Mouse (Mus musculus): ENCODE measurements around the gene Cyb561. TPM values are rescaled to one million over a fixed set of nuclear protein-coding genes. Genes with fewer than 3 reads are reported as not detected.

Gene Cyb561
- polyA plus RNA-seq (2014; fragmentation: Nextera tagmentation; extraction: Ambion mirVana): 48.9 and 55.1 TPM in 2 replicates

DNA sequence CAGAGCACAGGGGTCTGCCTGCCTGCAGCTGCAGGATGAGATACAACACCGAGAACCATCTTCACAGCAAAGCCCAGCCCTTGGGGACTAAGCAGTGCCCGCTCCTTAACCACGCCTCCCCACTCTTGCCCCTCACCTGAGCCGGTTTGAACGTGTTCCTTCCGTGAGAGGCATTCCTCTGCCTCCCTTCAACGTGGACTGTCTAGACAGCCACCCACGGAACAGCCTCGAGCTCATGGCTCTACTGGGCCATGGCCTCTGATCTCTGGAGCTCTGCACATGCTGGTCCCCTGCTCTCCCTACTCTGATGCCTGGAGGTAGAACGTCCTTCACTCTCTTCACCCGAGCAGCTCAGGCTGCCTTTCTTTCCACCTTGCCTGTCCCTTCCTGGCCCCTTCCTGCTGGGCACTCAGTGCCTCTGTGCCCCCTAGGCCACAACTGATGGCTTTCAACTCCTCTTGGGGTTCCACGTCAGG, at the start of gene Cyb561:
Cyb561 (minus strand) TSS at position 426 of the 476 bp plus-strand sequence.
- no peak within 1 kb of the TSS for H3K4me3 ChIP-seq (replicated peaks; ENCODE audit: low read length)
- H3K4me1 ChIP-seq (replicated peaks; ENCODE audit: control insufficient read depth, insufficient read depth, low read length): no peaks in the 10 kb centered on the region
- DNase-seq (ENCODE audit: low spot score) (no peak), ATAC-seq (ENCODE audit: low FRiP score) (no peak)
- H3K27ac ChIP-seq: no peak within 1 kb of the TSS
- WGBS: 79% methylated on average over 12 of the region's 12 CpGs
- no peaks in the 10 kb centered on the region for H3K36me3 ChIP-seq (replicated peaks; ENCODE audit: control insufficient read depth, insufficient read depth)
- no peaks in the 10 kb centered on the region for H3K27me3 ChIP-seq (ENCODE audit: control insufficient read depth, insufficient read depth, low read length)
- H3K4me2 ChIP-seq (replicated peaks): no peak within 1 kb of the TSS
- no peaks in the 10 kb centered on the region for H3K9me3 ChIP-seq (ENCODE audit: control insufficient read depth, low read length)
- no peak within 1 kb of the TSS for H3K9ac ChIP-seq

DNA sequence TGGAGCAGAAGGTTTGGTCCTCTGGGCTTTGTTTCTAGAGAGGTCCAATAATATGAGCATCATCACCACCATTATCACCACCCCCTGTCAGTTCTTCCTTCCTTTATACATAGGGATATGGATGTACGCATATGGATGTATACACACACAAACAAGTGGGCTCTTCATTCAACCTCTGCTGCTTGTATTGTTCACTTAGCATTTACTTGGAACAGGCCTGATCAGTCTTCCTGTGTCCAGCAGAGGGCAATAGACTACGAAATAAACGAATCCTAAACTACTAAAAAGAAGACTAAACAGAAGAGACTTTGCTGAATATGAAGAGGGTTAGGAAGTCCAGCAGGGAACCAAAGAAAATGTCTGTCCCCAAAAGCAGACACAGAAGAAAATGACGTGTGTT, 48.6 kb upstream of the Cyb561 start:
- Histone ChIP-seq H3K9me3 (ENCODE audit: control insufficient read depth, low read length) (no peaks in the 10 kb centered on the region), H3K4me1 (replicated peaks; ENCODE audit: control insufficient read depth, insufficient read depth, low read length) (no peaks in the 10 kb centered on the region), H3K27me3 (ENCODE audit: control insufficient read depth, insufficient read depth, low read length) (no peaks in the 10 kb centered on the region), H3K4me3 (replicated peaks; ENCODE audit: low read length) (no peak overlapping the region), H3K36me3 (replicated peaks; ENCODE audit: control insufficient read depth, insufficient read depth) (no peaks in the 10 kb centered on the region), H3K4me2 (replicated peaks) (no peak overlapping the region), H3K27ac (no peak overlapping the region), H3K9ac (no peak overlapping the region)
- DNase-seq (ENCODE audit: low spot score) (peak; percentile 38), ATAC-seq (ENCODE audit: low FRiP score) (no peak)
- WGBS: 49% methylated on average over 4 of the region's 4 CpGs

DNA sequence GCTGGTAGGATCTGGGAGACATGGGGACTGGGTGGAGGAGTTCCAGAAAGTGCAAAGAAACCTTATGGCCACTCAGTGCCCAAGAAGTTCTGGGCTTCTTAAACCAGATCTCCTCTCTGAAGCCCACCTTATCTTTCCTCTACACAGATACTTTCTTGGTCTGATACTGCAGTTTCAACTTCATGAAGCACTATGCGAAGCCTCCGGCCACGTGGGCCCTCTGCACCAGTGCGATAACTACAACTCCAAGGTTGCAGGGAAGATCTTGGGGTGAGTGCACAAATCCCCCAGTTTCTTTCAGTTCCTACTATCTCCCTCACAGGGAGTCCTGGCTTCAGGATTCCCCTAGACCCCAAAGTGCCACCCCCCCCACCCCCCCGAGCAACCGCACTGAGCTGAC, 46.9 kb upstream of the Cyb561 start:
- DNase-seq (ENCODE audit: low spot score): no peak
- no peak for ATAC-seq (ENCODE audit: low FRiP score)
- WGBS: 99% methylated on average over 6 of the region's 6 CpGs

DNA sequence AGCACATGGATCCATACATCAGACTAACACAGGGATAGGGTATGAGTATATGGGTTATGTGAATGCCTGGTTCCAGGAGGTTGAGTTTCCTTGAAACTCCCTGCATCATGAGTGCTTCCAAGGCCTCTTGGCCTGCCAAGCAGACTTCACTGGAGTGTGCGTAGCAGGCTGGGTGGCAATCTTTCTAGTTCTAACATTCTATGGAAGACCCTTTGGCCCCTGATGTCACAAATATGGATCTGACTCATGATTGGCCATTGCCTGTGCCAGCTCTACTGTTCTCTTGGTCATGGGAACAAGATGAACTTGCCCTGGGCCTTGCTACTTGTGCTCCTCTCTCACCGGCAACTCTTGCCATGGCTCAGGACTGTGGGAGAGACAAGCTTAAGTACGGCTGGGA, 41.2 kb upstream of the Cyb561 start, which contains the start of gene Ace3:
Ace3 (plus strand) TSS at position 301 of the 400 bp plus-strand sequence.
- H3K36me3 ChIP-seq (replicated peaks; ENCODE audit: control insufficient read depth, insufficient read depth): no peaks in the 10 kb centered on the region
- no peaks in the 10 kb centered on the region for H3K9me3 ChIP-seq (ENCODE audit: control insufficient read depth, low read length)
- DNase-seq (ENCODE audit: low spot score) (no peak), ATAC-seq (ENCODE audit: low FRiP score) (no peak)
- no peak within 1 kb of the TSS for H3K4me3 ChIP-seq (replicated peaks; ENCODE audit: low read length)
- no peak within 1 kb of the TSS for H3K4me2 ChIP-seq (replicated peaks)
- H3K9ac ChIP-seq: no peak within 1 kb of the TSS
- 96% methylated on average over 3 of the region's 3 CpGs for WGBS
- no peak within 1 kb of the TSS for H3K27ac ChIP-seq
- no peaks in the 10 kb centered on the region for H3K27me3 ChIP-seq (ENCODE audit: control insufficient read depth, insufficient read depth, low read length)
- no peaks in the 10 kb centered on the region for H3K4me1 ChIP-seq (replicated peaks; ENCODE audit: control insufficient read depth, insufficient read depth, low read length)

More for the DNA sequence above, 46.9 kb upstream of the Cyb561 start:
- no peak overlapping the region for H3K27ac ChIP-seq
- H3K4me1 ChIP-seq (replicated peaks; ENCODE audit: control insufficient read depth, insufficient read depth, low read length): no peaks in the 10 kb centered on the region
- H3K9me3 ChIP-seq (ENCODE audit: control insufficient read depth, low read length): no peaks in the 10 kb centered on the region
- H3K27me3 ChIP-seq (ENCODE audit: control insufficient read depth, insufficient read depth, low read length): no peaks in the 10 kb centered on the region
- no peaks in the 10 kb centered on the region for H3K36me3 ChIP-seq (replicated peaks; ENCODE audit: control insufficient read depth, insufficient read depth)
- no peak overlapping the region for H3K4me2 ChIP-seq (replicated peaks)
- no peak overlapping the region for H3K4me3 ChIP-seq (replicated peaks; ENCODE audit: low read length)
- H3K9ac ChIP-seq: no peak overlapping the region

DNA sequence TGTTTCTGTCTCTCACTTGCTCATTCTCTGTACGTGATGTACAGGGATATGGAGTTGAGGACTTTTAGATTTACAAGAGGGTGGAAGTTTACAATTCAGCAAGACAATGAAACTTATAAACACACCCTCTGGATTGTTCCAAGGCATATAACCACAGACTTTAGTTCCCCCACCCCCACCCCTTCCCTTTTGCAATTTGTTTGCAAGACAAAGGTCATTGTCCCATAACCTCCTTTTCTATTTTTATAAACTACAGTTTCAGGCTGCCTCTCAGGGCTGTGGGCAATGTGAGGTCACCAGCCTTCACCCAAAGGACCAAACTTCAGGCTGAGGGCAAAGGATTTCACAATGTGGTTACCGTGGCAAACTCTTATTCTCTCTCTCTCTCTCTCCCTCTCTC, 37.1 kb upstream of the Cyb561 start:
- H3K9ac ChIP-seq: no peak overlapping the region
- DNase-seq (ENCODE audit: low spot score): no peak
- no peaks in the 10 kb centered on the region for H3K9me3 ChIP-seq (ENCODE audit: control insufficient read depth, low read length)
- no peaks in the 10 kb centered on the region for H3K4me1 ChIP-seq (replicated peaks; ENCODE audit: control insufficient read depth, insufficient read depth, low read length)
- H3K27ac ChIP-seq: no peak overlapping the region
- H3K36me3 ChIP-seq (replicated peaks; ENCODE audit: control insufficient read depth, insufficient read depth): no peaks in the 10 kb centered on the region
- no peak overlapping the region for H3K4me3 ChIP-seq (replicated peaks; ENCODE audit: low read length)
- H3K4me2 ChIP-seq (replicated peaks): no peak overlapping the region
- WGBS: 61% methylated on average over 2 of the region's 2 CpGs
- no peaks in the 10 kb centered on the region for H3K27me3 ChIP-seq (ENCODE audit: control insufficient read depth, insufficient read depth, low read length)
- no peak for ATAC-seq (ENCODE audit: low FRiP score)

DNA sequence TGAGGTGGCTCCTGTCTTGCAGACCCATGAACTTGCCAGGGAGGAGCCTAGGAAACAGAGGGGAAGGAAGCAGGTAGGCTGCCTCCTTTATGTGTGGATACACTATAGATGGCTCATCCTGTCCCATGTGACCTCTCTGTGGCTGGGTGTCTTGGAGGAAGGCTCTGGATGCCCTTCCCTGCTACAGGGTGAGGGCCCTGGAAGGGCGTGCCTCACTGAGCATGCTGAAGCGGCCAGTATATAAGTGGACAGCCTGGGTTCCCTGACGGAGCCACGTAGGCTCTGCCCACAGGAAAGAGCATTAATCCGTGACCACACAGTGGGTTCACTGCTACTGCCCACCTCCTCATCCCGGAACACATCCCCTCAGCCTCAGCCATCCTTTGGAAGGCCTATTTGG, 36.3 kb upstream of the Cyb561 start:
- H3K27me3 ChIP-seq (ENCODE audit: control insufficient read depth, insufficient read depth, low read length): no peaks in the 10 kb centered on the region
- no peaks in the 10 kb centered on the region for H3K36me3 ChIP-seq (replicated peaks; ENCODE audit: control insufficient read depth, insufficient read depth)
- H3K27ac ChIP-seq: no peak overlapping the region
- DNase-seq (ENCODE audit: low spot score) (no peak), ATAC-seq (ENCODE audit: low FRiP score) (no peak)
- WGBS: 85% methylated on average over 6 of the region's 6 CpGs
- H3K4me2 ChIP-seq (replicated peaks): no peak overlapping the region
- H3K9me3 ChIP-seq (ENCODE audit: control insufficient read depth, low read length): no peaks in the 10 kb centered on the region
- H3K4me1 ChIP-seq (replicated peaks; ENCODE audit: control insufficient read depth, insufficient read depth, low read length): no peaks in the 10 kb centered on the region
- H3K4me3 ChIP-seq (replicated peaks; ENCODE audit: low read length): no peak overlapping the region
- no peak overlapping the region for H3K9ac ChIP-seq

DNA sequence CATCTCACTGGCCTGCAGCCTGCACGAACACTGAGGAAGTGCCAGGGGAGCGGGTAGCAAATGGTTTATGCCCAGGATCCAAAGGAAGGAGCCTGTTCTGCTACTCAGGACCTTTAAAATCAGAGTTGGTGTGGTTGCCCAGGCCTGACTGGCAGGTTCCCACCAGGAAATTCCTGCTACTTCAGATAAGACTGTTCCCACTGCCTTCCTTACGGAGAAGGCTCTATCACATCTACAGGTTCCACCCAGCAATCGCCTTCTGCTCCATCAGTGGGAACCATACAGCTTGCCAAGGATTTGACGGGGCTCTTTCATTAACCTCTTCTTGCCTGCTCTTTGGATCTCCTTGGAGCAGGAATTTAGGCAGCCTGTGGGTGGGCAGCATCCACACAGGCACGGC, 34.3 kb upstream of the Cyb561 start:
- H3K27ac ChIP-seq: no peak overlapping the region

DNA sequence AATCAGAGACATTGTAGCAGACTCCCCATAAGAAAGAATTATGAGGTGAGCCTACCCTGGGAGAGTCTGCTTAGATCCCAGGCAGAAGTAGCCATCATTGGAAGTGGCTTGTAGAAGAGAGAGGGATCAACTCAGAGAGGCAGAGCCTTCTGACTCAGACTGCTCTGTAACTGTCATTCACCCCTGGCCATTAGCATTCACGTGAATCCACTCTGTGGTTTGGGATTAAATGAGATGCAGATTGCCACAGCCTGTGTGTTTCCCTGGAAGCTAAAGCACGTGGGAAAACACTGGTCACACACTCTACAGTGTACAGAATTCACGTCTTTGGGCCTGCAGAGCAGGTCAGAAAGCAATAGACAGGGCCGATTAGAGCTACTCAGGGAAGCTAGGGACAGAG, 31.3 kb upstream of the Cyb561 start:
- no peaks in the 10 kb centered on the region for H3K36me3 ChIP-seq (replicated peaks; ENCODE audit: control insufficient read depth, insufficient read depth)
- ATAC-seq (ENCODE audit: low FRiP score) (no peak), DNase-seq (ENCODE audit: low spot score) (no peak)
- no peak overlapping the region for H3K27ac ChIP-seq
- no peaks in the 10 kb centered on the region for H3K9me3 ChIP-seq (ENCODE audit: control insufficient read depth, low read length)
- H3K9ac ChIP-seq: no peak overlapping the region
- H3K4me1 ChIP-seq (replicated peaks; ENCODE audit: control insufficient read depth, insufficient read depth, low read length): no peaks in the 10 kb centered on the region
- H3K4me3 ChIP-seq (replicated peaks; ENCODE audit: low read length): no peak overlapping the region
- no peaks in the 10 kb centered on the region for H3K27me3 ChIP-seq (ENCODE audit: control insufficient read depth, insufficient read depth, low read length)
- H3K4me2 ChIP-seq (replicated peaks): no peak overlapping the region
- 53% methylated on average over 4 of the region's 4 CpGs for WGBS

More for the DNA sequence above, 34.3 kb upstream of the Cyb561 start:
- Histone ChIP-seq H3K9ac (no peak overlapping the region), H3K4me1 (replicated peaks; ENCODE audit: control insufficient read depth, insufficient read depth, low read length) (no peaks in the 10 kb centered on the region), H3K36me3 (replicated peaks; ENCODE audit: control insufficient read depth, insufficient read depth) (no peaks in the 10 kb centered on the region), H3K27me3 (ENCODE audit: control insufficient read depth, insufficient read depth, low read length) (no peaks in the 10 kb centered on the region), H3K4me3 (replicated peaks; ENCODE audit: low read length) (no peak overlapping the region), H3K4me2 (replicated peaks) (no peak overlapping the region), H3K9me3 (ENCODE audit: control insufficient read depth, low read length) (no peaks in the 10 kb centered on the region)
- 76% methylated on average over 6 of the region's 6 CpGs for WGBS
- ATAC-seq (ENCODE audit: low FRiP score) (no peak), DNase-seq (ENCODE audit: low spot score) (no peak)

DNA sequence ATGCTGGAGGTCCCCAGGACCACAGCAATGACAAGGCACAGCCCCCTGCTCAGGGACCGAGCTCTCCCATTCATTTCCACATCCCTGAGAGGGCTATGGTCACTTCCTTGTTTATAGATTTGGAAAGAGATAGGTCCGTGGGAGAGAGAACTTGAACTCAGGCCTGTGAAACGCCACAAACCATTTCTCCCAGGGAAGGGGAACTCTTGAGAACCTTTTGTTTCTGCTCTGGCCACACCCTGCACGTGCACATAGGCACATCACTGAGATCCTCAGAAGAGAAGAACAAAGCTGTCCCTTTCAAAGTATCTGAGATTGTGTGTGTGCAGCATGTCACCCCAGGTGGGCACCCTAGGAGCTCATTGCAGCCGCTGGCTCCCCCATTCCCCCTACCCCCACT, 25.5 kb upstream of the Cyb561 start:
- Histone ChIP-seq H3K4me1 (replicated peaks; ENCODE audit: control insufficient read depth, insufficient read depth, low read length) (no peaks in the 10 kb centered on the region), H3K27me3 (ENCODE audit: control insufficient read depth, insufficient read depth, low read length) (no peaks in the 10 kb centered on the region), H3K4me3 (replicated peaks; ENCODE audit: low read length) (no peak overlapping the region), H3K4me2 (replicated peaks) (no peak overlapping the region), H3K9me3 (ENCODE audit: control insufficient read depth, low read length) (no peaks in the 10 kb centered on the region), H3K27ac (no peak overlapping the region), H3K9ac (no peak overlapping the region), H3K36me3 (replicated peaks; ENCODE audit: control insufficient read depth, insufficient read depth) (no peaks in the 10 kb centered on the region)
- 69% methylated on average over 5 of the region's 5 CpGs for WGBS
- ATAC-seq (ENCODE audit: low FRiP score) (no peak), DNase-seq (ENCODE audit: low spot score) (no peak)

DNA sequence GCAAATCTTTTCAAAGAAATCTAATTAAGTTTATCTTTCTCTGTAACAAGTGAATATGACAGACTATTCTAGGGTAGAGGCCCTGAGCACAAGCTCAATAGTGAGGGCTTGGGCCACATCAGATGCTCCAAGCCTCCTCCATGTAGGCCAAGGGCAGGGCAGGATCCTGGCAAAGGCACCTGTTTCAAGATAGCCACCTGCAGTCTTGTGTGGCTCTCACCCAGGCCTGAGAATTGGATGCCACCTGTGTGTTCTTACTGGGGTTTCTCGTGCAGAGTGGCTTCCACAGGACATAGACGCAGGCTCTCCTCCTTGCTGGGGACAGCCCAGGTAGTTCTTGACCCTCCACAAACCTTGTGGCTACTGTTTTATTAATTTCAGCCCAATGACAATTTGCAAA, 25.1 kb upstream of the Cyb561 start:
- H3K27me3 ChIP-seq (ENCODE audit: control insufficient read depth, insufficient read depth, low read length): no peaks in the 10 kb centered on the region
- H3K9me3 ChIP-seq (ENCODE audit: control insufficient read depth, low read length): no peaks in the 10 kb centered on the region
- DNase-seq (ENCODE audit: low spot score) (no peak), ATAC-seq (ENCODE audit: low FRiP score) (no peak)
- H3K27ac ChIP-seq: no peak overlapping the region
- H3K4me2 ChIP-seq (replicated peaks): no peak overlapping the region
- no peaks in the 10 kb centered on the region for H3K36me3 ChIP-seq (replicated peaks; ENCODE audit: control insufficient read depth, insufficient read depth)
- H3K4me3 ChIP-seq (replicated peaks; ENCODE audit: low read length): no peak overlapping the region
- H3K9ac ChIP-seq: no peak overlapping the region
- no peaks in the 10 kb centered on the region for H3K4me1 ChIP-seq (replicated peaks; ENCODE audit: control insufficient read depth, insufficient read depth, low read length)
- 88% methylated on average over 2 of the region's 2 CpGs for WGBS
